Mouse (Mus musculus) olfactory bulb, adult 2 months (tissue): ENCODE results near the gene 4931428L18Rik.

Experiments
- CTCF ChIP-seq: fragments of 200-500 bp; IDR thresholded peaks from 2 replicates; pipeline ENCODE4 v1.5.1; 2012; ENCODE audit warnings: low read depth, mild to moderate bottlenecking, low read length, moderate library complexity; ENCODE audit not compliant: insufficient read depth
- POLR2A ChIP-seq: fragments of 200-500 bp; IDR thresholded peaks from 2 replicates; pipeline ENCODE4 v1.6.1; 2012; ENCODE audit warnings: mild to moderate bottlenecking, low read depth, low read length, moderate library complexity; ENCODE audit not compliant: insufficient read depth

GRCm38 (mm10) chr1:31210144-31210543 lies 12.3 kb downstream of the 4931428L18Rik start:
- no peak for TF ChIP-seq POLR2A
- no peak for TF ChIP-seq CTCF
